Mouse (Mus musculus): ENCODE measurements around the gene Exosc5. TPM values are rescaled to one million over a fixed set of nuclear protein-coding genes. Genes with fewer than 3 reads are reported as not detected.

Exosc5 gene
- polyA plus RNA-seq, 2 experiments = 63.0 to 64.9 TPM

GRCm38 (mm10) chr7:25627431-25628322, 31.3 kb upstream of the Exosc5 start:
- no peak for TF ChIP-seq POLR2A (IDR thresholded peaks at IDR 0.05; ENCODE audit: borderline replicate concordance, extremely low read depth, insufficient read depth, insufficient read length)
- H3K27me3 ChIP-seq (ENCODE audit: control insufficient read depth, insufficient read depth, low read length) = no peaks in the 10 kb centered on the region
- peak overlapping the region; percentile 38 for H3K4me3 ChIP-seq (replicated peaks; ENCODE audit: low read length)
- peak; percentile 60 for ATAC-seq (ENCODE audit: low FRiP score, low read depth)
- no peak overlapping the region for H3K27ac ChIP-seq (replicated peaks; ENCODE audit: low read depth, low read length)
- peak overlapping the region; percentile 65 for H3K4me2 ChIP-seq (replicated peaks; ENCODE audit: low read depth, low read length, severe bottlenecking)
- H3K4me1 ChIP-seq (ENCODE audit: control insufficient read depth, insufficient read depth, low read length) = peaks cover 11% of the 10 kb centered on the region
- H3K9me3 ChIP-seq (ENCODE audit: control insufficient read depth, low read length) = no peaks in the 10 kb centered on the region
- peak; percentile 25 for DNase-seq (ENCODE audit: low spot score)
- H3K9ac ChIP-seq (ENCODE audit: low read depth, low read length, severe bottlenecking) = peak overlapping the region; percentile 53
- 17% methylated on average over 37 of the region's 38 CpGs for WGBS
- H3K36me3 ChIP-seq (ENCODE audit: control insufficient read depth, insufficient read depth, low read length) = peaks cover 45% of the 10 kb centered on the region

GRCm38 (mm10) chr7:25628323-25628620, 30.7 kb upstream of the Exosc5 start:
- H3K9ac ChIP-seq (ENCODE audit: low read depth, low read length, severe bottlenecking) = 0 out of 2 replicates have a peak overlapping the region, but pooled peaks have one; percentile 53
- WGBS = 68% methylated on average over 8 of the region's 8 CpGs

GRCm38 (mm10) chr7:25632679-25633078, 26.3 kb upstream of the Exosc5 start:
- 86% methylated on average over 5 of the region's 5 CpGs for WGBS
- peaks cover under 1% of the 10 kb centered on the region; the same call in 1 of the 2 replicates for H3K4me1 ChIP-seq (ENCODE audit: control insufficient read depth, insufficient read depth, low read length)

More at GRCm38 (mm10) chr7:25628323-25628620, 30.7 kb upstream of the Exosc5 start:
- peak overlapping the region; percentile 65 for H3K4me2 ChIP-seq (replicated peaks; ENCODE audit: low read depth, low read length, severe bottlenecking)
- H3K27me3 ChIP-seq (ENCODE audit: control insufficient read depth, insufficient read depth, low read length) = no peaks in the 10 kb centered on the region
- TF ChIP-seq POLR2A (IDR thresholded peaks at IDR 0.05; ENCODE audit: borderline replicate concordance, extremely low read depth, insufficient read depth, insufficient read length) = no peak
- no peaks in the 10 kb centered on the region for H3K9me3 ChIP-seq (ENCODE audit: control insufficient read depth, low read length)
- peaks cover 11% of the 10 kb centered on the region for H3K4me1 ChIP-seq (ENCODE audit: control insufficient read depth, insufficient read depth, low read length)
- H3K4me3 ChIP-seq (replicated peaks; ENCODE audit: low read length) = no peak overlapping the region; the same call in 1 of the 2 replicates
- H3K36me3 ChIP-seq (ENCODE audit: control insufficient read depth, insufficient read depth, low read length) = peaks cover 46% of the 10 kb centered on the region
- DNase-seq (ENCODE audit: low spot score) (no peak), ATAC-seq (ENCODE audit: low FRiP score, low read depth) (no peak)
- no peak overlapping the region for H3K27ac ChIP-seq (replicated peaks; ENCODE audit: low read depth, low read length)

GRCm38 (mm10) chr7:25636373-25636772, 22.6 kb upstream of the Exosc5 start:
- WGBS = 36% methylated on average over 3 of the region's 3 CpGs
- Histone ChIP-seq H3K36me3 (ENCODE audit: control insufficient read depth, insufficient read depth, low read length) (peaks cover 38% of the 10 kb centered on the region), H3K4me1 (ENCODE audit: control insufficient read depth, insufficient read depth, low read length) (no peaks in the 10 kb centered on the region), H3K27me3 (ENCODE audit: control insufficient read depth, insufficient read depth, low read length) (no peaks in the 10 kb centered on the region), H3K4me2 (replicated peaks; ENCODE audit: low read depth, low read length, severe bottlenecking) (no peak overlapping the region), H3K9me3 (ENCODE audit: control insufficient read depth, low read length) (no peaks in the 10 kb centered on the region), H3K27ac (replicated peaks; ENCODE audit: low read depth, low read length) (no peak overlapping the region), H3K9ac (ENCODE audit: low read depth, low read length, severe bottlenecking) (no peak overlapping the region), H3K4me3 (replicated peaks; ENCODE audit: low read length) (no peak overlapping the region)
- no peak for DNase-seq (ENCODE audit: low spot score)
- ATAC-seq (ENCODE audit: low FRiP score, low read depth) = no peak
- TF ChIP-seq POLR2A (IDR thresholded peaks at IDR 0.05; ENCODE audit: borderline replicate concordance, extremely low read depth, insufficient read depth, insufficient read length) = no peak

More at GRCm38 (mm10) chr7:25632679-25633078, 26.3 kb upstream of the Exosc5 start:
- H3K27me3 ChIP-seq (ENCODE audit: control insufficient read depth, insufficient read depth, low read length) = no peaks in the 10 kb centered on the region
- no peak overlapping the region for H3K9ac ChIP-seq (ENCODE audit: low read depth, low read length, severe bottlenecking)
- ATAC-seq (ENCODE audit: low FRiP score, low read depth) (no peak), DNase-seq (ENCODE audit: low spot score) (no peak)
- no peaks in the 10 kb centered on the region for H3K9me3 ChIP-seq (ENCODE audit: control insufficient read depth, low read length)
- no peak overlapping the region for H3K27ac ChIP-seq (replicated peaks; ENCODE audit: low read depth, low read length)
- H3K36me3 ChIP-seq (ENCODE audit: control insufficient read depth, insufficient read depth, low read length) = peaks cover 36% of the 10 kb centered on the region
- H3K4me3 ChIP-seq (replicated peaks; ENCODE audit: low read length) = no peak overlapping the region
- TF ChIP-seq POLR2A (IDR thresholded peaks at IDR 0.05; ENCODE audit: borderline replicate concordance, extremely low read depth, insufficient read depth, insufficient read length) = no peak
- no peak overlapping the region for H3K4me2 ChIP-seq (replicated peaks; ENCODE audit: low read depth, low read length, severe bottlenecking)

GRCm38 (mm10) chr7:25637099-25637498, 21.9 kb upstream of the Exosc5 start:
- ATAC-seq (ENCODE audit: low FRiP score, low read depth) (no peak), DNase-seq (ENCODE audit: low spot score) (no peak)
- no peak for TF ChIP-seq POLR2A (IDR thresholded peaks at IDR 0.05; ENCODE audit: borderline replicate concordance, extremely low read depth, insufficient read depth, insufficient read length)
- Histone ChIP-seq H3K4me3 (replicated peaks; ENCODE audit: low read length) (no peak overlapping the region), H3K9me3 (ENCODE audit: control insufficient read depth, low read length) (no peaks in the 10 kb centered on the region), H3K27me3 (ENCODE audit: control insufficient read depth, insufficient read depth, low read length) (no peaks in the 10 kb centered on the region), H3K36me3 (ENCODE audit: control insufficient read depth, insufficient read depth, low read length) (peaks cover 38% of the 10 kb centered on the region), H3K4me2 (replicated peaks; ENCODE audit: low read depth, low read length, severe bottlenecking) (no peak overlapping the region), H3K27ac (replicated peaks; ENCODE audit: low read depth, low read length) (no peak overlapping the region), H3K9ac (ENCODE audit: low read depth, low read length, severe bottlenecking) (no peak overlapping the region), H3K4me1 (ENCODE audit: control insufficient read depth, insufficient read depth, low read length) (no peaks in the 10 kb centered on the region)
- 86% methylated on average over 5 of the region's 5 CpGs for WGBS

Data from limb, embryonic 14.5 days (tissue).